Comparison of ENCODE assay signal across 12 mouse cellular contexts in genomic region chr5:139585748-139586060, GRCm38 (mm10). TPM values are rescaled to one million over a fixed set of nuclear protein-coding genes. Genes with fewer than 3 reads are reported as not detected.
DNase-seq lines count a peak whose midpoint lies in the region; ATAC-seq lines count a peak whose summit lies in the region.
"Had no signal": no experiment of that assay in that cellular context is flagged by ENCODE, and none has a peak within 500 bp of the region (broad histone marks: within the 10 kb centered on the region; RNA-seq: fewer than 3 reads in every experiment).

No protein-coding gene starts in this region.

- H3K4me1 ChIP-seq in kidney, embryonic 14.5 days (ENCODE audit: control insufficient read depth, insufficient read depth, low read length): peaks cover 27% of the 10 kb centered on the region
- H3K4me1 ChIP-seq in embryonic facial prominence, embryonic 15.5 days: peaks cover 18% of the 10 kb centered on the region
- H3K4me1 ChIP-seq in hindbrain, embryonic 13.5 days (replicated peaks): peaks cover 32% of the 10 kb centered on the region
- peaks cover 33% of the 10 kb centered on the region for H3K4me1 ChIP-seq in midbrain, embryonic 13.5 days (replicated peaks)

- peaks cover 7% of the 10 kb centered on the region; the same call in 1 of the 2 replicates for H3K9me3 ChIP-seq in kidney, embryonic 14.5 days (ENCODE audit: control insufficient read depth, low read length)
- H3K9me3 ChIP-seq in embryonic facial prominence, embryonic 15.5 days (replicated peaks): 0 out of 2 replicates have a peak, but pooled peaks cover 6% of the 10 kb centered on the region
- H3K9me3 ChIP-seq in hindbrain, embryonic 13.5 days: no peaks in the 10 kb centered on the region
- no peaks in the 10 kb centered on the region for H3K9me3 ChIP-seq in midbrain, embryonic 13.5 days

- 0 out of 2 replicates have a peak overlapping the region, but pooled peaks have one; percentile 31 for H3K9ac ChIP-seq in kidney, embryonic 14.5 days (ENCODE audit: low read depth, low read length)
- H3K9ac ChIP-seq in embryonic facial prominence, embryonic 15.5 days: no peak overlapping the region
- peak overlapping the region; percentile 59; the same call in 1 of the 2 replicates for H3K9ac ChIP-seq in hindbrain, embryonic 13.5 days
- H3K9ac ChIP-seq in midbrain, embryonic 13.5 days (replicated peaks): peak overlapping the region; percentile 48; the same call in 1 of the 2 replicates
- H3K9ac ChIP-seq: liver, postnatal 0 days had no signal

- peak overlapping the region; percentile 91 for H3K27ac ChIP-seq in kidney, embryonic 14.5 days (ENCODE audit: low read depth, low read length)
- no peak overlapping the region for H3K27ac ChIP-seq in embryonic facial prominence, embryonic 15.5 days (replicated peaks)
- H3K27ac ChIP-seq in hindbrain, embryonic 13.5 days: peak overlapping the region; percentile 79
- H3K27ac ChIP-seq in midbrain, embryonic 13.5 days: peak overlapping the region; percentile 73

- no peaks in the 10 kb centered on the region for H3K36me3 ChIP-seq in kidney, embryonic 14.5 days (ENCODE audit: control insufficient read depth, insufficient read depth, low read length)
- no peaks in the 10 kb centered on the region for H3K36me3 ChIP-seq in embryonic facial prominence, embryonic 15.5 days
- no peaks in the 10 kb centered on the region for H3K36me3 ChIP-seq in hindbrain, embryonic 13.5 days
- no peaks in the 10 kb centered on the region for H3K36me3 ChIP-seq in midbrain, embryonic 13.5 days

- 1% methylated on average over 8 of the region's 8 CpGs for WGBS in kidney, embryonic 14.5 days
- 10% methylated on average over 8 of the region's 8 CpGs for WGBS in embryonic facial prominence, embryonic 15.5 days
- whole genome bisulfite sequencing in hindbrain, embryonic 13.5 days: 8% methylated on average over 8 of the region's 8 CpGs
- 12% methylated on average over 8 of the region's 8 CpGs for WGBS in midbrain, embryonic 13.5 days

- peak overlapping the region; percentile 22; the same call in 1 of the 2 replicates for H3K4me2 ChIP-seq in kidney, embryonic 14.5 days (replicated peaks; ENCODE audit: low read depth, low read length)
- peak overlapping the region; percentile 21; the same call in 1 of the 2 replicates for H3K4me2 ChIP-seq in embryonic facial prominence, embryonic 15.5 days (replicated peaks)
- peak overlapping the region; percentile 36 for H3K4me2 ChIP-seq in hindbrain, embryonic 13.5 days
- H3K4me2 ChIP-seq in midbrain, embryonic 13.5 days (replicated peaks): peak overlapping the region; percentile 49

- peak; percentile 1; the same call in 1 of the 2 replicates for ATAC-seq in kidney, embryonic 14.5 days (ENCODE audit: low FRiP score, low TSS enrichment)
- no peak for ATAC-seq in embryonic facial prominence, embryonic 15.5 days (ENCODE audit: insufficient number of reproducible peaks, low FRiP score, low TSS enrichment, low read depth)
- ATAC-seq in hindbrain, embryonic 13.5 days (ENCODE audit: low FRiP score): no peak
- no peak for ATAC-seq in midbrain, embryonic 13.5 days
- ATAC-seq: liver, postnatal 0 days had no signal

- intact Hi-C loops in left cerebral cortex, postnatal 4 days (cut with DNase I): no loop called here

- H3K4me3 ChIP-seq in kidney, embryonic 14.5 days (ENCODE audit: low read length): peak overlapping the region; percentile 15; the same call in 1 of the 2 replicates
- peak overlapping the region; percentile 10; the same call in 1 of the 2 replicates for H3K4me3 ChIP-seq in embryonic facial prominence, embryonic 15.5 days (replicated peaks)
- H3K4me3 ChIP-seq in hindbrain, embryonic 13.5 days: no peak overlapping the region
- H3K4me3 ChIP-seq in midbrain, embryonic 13.5 days (replicated peaks): peak overlapping the region; percentile 12; the same call in 1 of the 2 replicates

- peaks cover 52% of the 10 kb centered on the region for H3K27me3 ChIP-seq in kidney, embryonic 14.5 days (ENCODE audit: control insufficient read depth, insufficient read depth, low read length)
- peaks cover 65% of the 10 kb centered on the region for H3K27me3 ChIP-seq in embryonic facial prominence, embryonic 15.5 days
- peaks cover 78% of the 10 kb centered on the region for H3K27me3 ChIP-seq in hindbrain, embryonic 13.5 days
- H3K27me3 ChIP-seq in midbrain, embryonic 13.5 days: peaks cover 62% of the 10 kb centered on the region

- no peak for DNase-seq in kidney, postnatal 10 days
- no peak for DNase-seq in adrenal gland, postnatal 14 days
- DNase-seq in left cerebral cortex, postnatal 4 days: no peak
- DNase-seq in cerebellum, postnatal 36 days: no peak
- DNase-seq: layer of hippocampus, postnatal 36 days; liver, postnatal 0 days had no signal

RNA-seq across cellular contexts. Expression of gene Uncx, which starts 42.4 kb away (rescaled TPM):
- polyA plus RNA-seq in kidney, embryonic 14.5 days (2014; fragmentation: Nextera tagmentation; extraction: Ambion mirVana): 130 and 131 TPM in 2 replicates
- polyA plus RNA-seq in embryonic facial prominence, embryonic 15.5 days (2015; fragmentation: Nextera tagmentation; extraction: Ambion mirVana): 4.6 and 9.8 TPM in 2 replicates
- 48.8 and 60.7 TPM in 2 replicates for polyA plus RNA-seq in hindbrain, embryonic 13.5 days (2015; fragmentation: Nextera tagmentation; extraction: Ambion mirVana)
- polyA plus RNA-seq in midbrain, embryonic 13.5 days (2015; fragmentation: Nextera tagmentation; extraction: Ambion mirVana): 48.5 and 58.7 TPM in 2 replicates
- total RNA-seq in adrenal gland, postnatal 14 days (2021): 0.15 TPM in 1 of 2 replicates, not detected in the other
- total RNA-seq in left cerebral cortex, postnatal 4 days (2021): under 1 TPM in 1 of 2 experiments, not detected in 1; 0.64 TPM
- total RNA-seq: hematopoietic stem cell, adult 5-6 weeks had no signal
- polyA plus RNA-seq: liver, postnatal 0 days; spleen, adult 2 months had no signal
